Mouse (Mus musculus) common myeloid progenitor, adult 5-6 weeks (primary cell): ENCODE measurements around the gene Samm50. TPM values are rescaled to one million over a fixed set of nuclear protein-coding genes. Genes with fewer than 3 reads are reported as not detected.

ENCODE experiments used
- ATAC-seq: replicated peaks from 2 replicates; pipeline ENCODE4 v1.8.0; 2016; ENCODE audit warnings: low read depth, mild to moderate bottlenecking, moderate TSS enrichment, inconsistent platforms; ENCODE audit not compliant: poor library complexity, severe bottlenecking
- total RNA-seq: library from RNA; stranded (forward); fragments of 200-1000, 187-1606 nt; gene quantifications from 2 replicates; pipeline ENCODE4 v1.2.3, GENCODE M21; 2017

The Samm50 gene
- total RNA-seq, 1 experiment from 2014 or later = 40.7 TPM

DNA sequence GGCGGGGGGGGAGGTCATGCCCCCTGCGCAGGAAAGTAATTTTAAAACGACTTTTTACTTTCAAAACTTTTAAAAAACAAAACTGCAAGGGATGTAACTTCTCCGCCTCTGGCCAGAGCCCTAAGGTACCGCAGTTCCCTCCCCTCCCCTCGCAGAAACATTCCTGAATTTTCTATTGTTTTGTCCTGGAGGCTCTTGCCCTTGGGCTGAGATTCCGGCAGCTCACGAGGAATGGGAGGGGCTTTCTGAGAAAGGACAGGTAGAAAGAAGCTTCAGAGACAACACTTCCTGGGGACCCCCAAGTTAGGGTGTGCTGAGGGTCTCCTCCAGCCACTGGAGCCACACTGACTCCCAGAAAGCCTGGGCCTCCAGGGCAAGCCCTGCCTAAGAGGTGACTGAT lies 40.6 kb downstream of the Samm50 start:
- ATAC-seq = no peak

DNA sequence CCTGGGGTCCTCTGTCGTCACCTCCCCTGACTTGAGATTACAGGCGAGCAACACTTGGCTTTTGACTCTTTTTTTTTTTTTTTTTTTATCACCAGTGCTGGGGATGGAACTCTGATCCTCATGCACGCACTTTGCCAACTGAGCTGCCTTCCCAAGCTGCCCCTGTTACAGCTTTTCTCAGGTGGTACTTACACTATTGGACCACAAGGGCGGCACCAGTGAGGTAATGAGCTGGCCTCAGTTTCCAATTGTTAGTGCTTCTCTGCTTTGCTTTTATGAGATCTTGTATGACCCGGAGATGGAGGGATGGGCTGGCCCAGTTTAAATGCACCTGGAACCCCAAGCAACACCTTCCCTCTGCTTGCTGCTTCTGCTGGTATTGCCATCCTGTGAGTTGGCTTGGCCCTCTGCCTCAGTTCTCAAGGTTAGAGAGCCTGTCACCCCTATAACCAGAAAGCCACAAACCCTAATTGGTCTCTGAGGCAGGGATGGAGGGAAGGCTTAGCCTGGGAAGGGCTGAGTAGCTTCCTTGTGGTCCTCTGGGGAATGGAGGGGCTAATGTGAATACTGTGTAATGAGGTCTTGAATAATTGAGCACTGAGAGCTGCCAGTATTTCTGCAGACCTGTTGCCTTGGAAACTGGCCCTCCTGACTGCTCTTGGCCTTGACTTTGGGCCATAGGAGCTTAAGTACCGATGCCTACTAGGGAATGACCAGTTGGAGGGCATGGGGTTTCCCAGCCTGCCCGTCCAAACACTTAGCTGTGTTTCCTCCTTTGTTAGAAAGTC lies 42.9 kb downstream of the Samm50 start:
- no peak for ATAC-seq

DNA sequence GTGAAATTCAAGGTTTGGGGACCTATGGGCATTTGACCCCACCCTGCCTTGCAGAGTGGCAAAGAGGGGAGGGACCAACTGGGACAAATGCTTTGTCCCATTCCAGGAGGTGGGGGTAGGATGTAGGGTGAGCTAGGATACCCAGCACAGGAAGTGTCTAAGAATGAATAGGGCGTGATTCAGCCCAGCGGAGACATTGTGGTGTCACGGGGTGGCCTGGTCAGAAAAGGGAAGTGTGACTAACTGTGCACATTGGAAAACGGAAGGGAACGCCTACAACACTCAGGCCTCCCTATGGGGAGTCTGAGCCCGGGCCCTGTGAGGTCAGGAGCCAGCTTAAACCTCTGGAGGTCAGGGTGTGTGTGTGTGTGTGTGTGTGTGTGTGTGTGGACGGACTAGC lies 43.6 kb downstream of the Samm50 start:
- peak; percentile 79 for ATAC-seq

DNA sequence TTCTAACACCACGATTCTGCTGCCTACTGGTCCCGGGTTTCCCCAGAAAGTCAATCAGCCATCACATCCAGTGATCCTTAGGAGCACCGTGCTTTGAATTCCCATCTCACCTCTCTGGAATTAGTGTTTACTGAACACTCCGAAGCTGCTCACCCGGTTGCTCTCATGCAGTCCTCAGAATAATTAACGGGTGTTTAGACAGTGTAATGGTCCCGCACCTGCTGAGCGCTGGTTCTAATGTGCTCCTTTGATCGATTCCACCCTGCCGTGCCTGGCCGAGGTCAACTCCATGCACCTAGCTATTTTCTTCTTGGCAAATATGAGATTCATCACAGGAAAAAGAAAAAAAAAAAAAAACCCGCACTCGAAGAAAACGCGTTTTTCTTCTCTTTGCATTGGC lies 46.5 kb downstream of the Samm50 start:
- no peak for ATAC-seq

DNA sequence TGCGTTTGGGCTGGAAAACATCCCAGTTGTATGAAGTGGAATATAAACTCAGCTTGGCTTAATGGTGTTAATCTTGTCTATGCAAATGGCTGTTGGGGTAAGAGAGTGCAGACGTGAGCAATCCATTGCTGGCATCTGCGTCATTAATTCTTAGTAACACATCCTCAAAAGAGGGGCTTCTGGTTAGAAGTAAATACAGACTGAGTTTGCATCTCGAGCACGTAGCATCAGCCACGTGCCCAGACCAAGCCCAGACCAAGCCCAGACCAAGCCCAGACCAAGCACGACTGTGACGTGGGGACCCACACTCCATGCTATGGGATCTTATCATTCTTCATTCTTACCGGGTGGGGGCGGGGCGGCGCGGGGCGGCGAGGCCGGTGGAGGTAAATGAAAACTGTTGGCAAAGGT lies 47.0 kb downstream of the Samm50 start:
- ATAC-seq = no peak

DNA sequence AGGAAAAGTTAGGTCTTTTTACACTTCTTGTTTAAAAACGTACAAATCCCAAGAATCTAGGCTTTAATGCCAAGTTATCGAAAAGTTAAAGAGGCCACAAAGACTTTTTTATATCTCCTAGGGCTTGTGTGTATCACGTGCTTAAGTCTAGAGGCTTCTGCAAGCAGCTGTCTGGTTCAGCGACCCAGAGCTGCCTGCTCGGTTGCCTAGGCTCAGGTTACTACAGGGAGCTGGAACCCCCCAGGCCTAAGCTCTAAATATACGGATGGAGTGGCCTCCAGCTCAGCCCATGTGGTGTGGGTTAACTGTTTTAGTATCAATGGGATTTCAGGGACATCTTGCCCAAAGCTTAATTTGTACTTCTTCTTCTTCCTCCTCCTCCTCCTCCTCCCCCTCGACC lies 49.5 kb downstream of the Samm50 start:
- no peak for ATAC-seq

DNA sequence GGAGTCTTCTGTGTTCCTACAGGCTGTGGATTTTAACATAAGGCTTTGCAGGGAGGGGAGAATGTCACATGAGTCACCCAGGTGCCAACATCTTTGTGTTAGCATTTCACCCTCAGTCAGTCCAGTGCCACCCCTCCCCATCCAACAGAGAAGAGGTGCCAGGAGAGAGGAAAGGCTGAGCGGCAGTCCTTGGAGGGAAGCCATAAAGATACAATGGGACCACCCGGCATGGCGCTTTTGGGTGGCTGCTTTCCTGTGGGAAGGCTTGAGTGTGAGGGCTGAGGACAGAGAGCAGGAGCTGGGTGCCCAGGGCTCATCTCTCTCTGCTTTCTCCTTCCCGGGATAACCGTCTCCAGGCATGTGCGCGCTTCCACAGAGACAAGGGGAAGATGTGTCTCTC lies 53.1 kb downstream of the Samm50 start:
- ATAC-seq = no peak

DNA sequence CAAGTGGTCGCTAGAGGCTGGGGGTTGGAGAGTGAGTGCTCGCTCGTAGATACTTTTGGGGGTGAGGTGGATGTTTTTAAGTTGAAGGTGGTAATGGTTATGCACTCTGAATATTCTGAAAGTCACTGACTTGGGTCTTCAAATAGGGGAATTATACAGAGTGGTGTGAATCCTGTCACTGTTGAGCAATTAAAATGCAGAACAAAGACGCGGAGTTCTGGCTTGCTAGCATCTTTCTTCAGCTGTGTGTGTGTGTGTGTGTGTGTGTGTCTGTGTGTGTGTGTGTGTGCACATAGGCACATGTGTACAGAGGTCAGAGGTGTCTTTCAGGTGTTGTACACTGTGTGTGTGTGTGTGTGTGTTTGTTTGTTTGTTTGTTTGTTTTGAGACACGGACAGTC lies 54.2 kb downstream of the Samm50 start:
- no peak for ATAC-seq

DNA sequence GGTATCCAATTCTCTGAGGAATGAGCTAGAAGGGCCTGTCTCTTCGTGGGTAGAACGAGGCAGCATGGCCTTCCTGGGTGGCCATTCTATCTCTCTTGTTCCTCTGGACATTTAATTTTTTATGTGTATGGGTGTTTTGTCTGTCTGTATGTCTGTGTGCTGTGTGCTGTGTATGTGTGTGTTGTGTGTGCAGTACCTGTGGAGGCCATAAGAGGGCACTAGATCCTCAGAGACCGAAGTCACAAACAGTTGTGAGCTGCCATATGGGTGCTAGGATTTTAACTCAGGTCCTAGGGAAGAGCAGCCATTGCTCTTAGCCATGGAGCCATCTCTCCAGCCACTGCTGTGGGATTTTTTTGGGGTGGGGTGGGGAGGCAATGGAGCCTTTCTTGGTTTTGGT lies 55.3 kb downstream of the Samm50 start:
- ATAC-seq = no peak

DNA sequence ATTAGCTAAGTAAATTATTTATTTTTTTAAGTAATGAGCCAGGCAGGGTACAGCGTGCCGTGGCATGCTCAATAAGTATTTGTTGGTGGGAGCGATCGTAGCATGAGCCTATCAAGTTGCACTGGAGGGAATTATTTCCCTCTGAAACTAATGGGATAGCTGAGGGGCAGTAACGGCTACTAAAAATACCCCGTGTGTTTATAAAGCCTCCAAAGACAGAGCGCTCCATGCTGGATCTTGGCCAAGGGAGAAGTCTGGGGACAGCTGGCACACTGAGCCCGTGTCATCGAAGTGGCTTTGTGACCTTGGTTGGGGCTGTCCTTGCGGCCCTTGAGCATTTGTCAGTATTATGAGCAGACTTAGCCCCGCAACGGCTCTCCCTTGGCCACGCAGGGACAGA lies 59.2 kb downstream of the Samm50 start:
- ATAC-seq = no peak

DNA sequence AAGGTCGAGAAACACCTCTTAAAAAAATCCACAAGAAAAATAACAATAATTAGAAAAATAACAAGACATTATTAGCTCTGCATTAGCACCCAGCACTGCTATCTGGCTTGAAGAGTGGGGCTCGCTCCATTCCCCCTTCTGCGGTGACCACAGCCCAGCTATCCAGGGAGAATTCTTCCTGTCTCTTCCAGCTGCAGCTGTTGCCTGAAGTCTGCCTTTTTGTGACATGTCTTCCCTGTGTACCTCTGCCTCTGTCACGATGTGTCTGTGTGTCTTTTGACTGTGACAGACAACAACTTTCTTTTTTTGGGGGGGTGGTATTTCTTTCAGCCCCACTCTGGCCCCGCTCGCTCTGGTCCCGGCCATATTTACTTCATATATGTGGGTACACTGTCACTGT lies 60.6 kb downstream of the Samm50 start:
- no peak for ATAC-seq

DNA sequence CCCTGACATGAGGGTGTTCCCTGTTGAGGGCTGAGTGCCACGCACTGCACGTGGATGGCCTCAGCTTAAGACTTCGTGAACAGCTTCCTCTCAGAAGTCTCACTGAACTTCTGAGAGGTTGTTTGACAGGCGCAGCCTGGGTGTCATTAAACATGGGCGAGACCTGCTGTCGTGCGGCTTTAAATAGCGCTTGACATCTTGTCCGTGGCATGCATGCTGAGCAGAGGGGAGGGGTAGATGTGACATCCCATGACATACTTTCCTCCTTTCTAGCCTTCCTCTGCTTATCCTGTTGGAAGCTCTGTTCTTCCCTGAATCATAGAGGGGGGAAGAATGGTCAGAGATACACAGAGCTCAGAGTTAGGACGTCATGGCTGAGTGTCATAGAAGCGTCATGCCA lies 61.7 kb downstream of the Samm50 start:
- no peak for ATAC-seq

DNA sequence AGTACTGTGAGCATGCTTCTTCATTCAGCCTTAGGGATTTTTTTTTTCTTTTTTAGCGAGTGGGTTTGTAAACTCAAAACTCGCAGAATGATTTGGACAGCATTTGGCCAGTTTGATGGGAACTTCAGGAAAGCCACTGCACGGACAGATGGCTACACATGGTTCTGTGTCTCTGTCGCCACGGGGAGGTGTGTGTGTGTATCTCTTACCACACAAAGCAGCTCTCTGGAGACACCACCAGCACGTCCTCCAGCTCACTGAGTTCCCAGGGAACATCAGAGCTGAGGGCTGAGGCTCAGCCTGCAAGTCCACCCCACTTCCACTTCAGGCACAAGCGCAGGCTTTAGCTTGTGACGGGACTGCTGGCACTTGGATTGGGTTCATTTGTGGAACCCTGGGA lies 62.3 kb downstream of the Samm50 start:
- no peak for ATAC-seq

DNA sequence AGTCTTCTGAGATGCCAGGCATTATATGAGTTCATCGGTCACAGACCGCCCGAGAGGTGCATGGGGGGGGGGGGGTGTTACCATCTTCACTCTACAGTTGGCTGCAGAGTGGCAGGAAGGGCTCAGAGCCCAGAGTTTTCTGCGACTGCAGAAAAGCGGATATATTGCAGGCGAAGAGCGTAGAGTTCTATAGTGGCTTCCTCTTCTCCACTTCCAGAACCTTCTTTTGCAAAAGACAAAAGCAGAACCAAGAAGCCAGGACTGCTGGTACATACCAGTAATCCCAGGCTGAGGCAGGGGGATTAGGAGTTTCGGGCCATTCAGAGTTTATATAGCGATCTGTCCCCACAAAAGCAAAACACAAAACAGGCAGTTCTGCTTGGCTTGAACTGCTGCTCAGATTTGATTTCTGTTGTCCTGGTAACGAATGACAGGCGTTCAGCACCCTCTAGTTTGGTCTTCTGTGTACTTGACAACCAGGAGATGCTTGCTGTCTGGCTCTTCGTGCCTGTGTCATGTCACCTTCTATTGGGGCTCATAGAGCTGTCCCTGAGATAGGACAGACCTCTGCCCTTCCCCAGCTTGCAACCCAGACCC lies 64.3 kb downstream of the Samm50 start:
- peak; percentile 20 for ATAC-seq

DNA sequence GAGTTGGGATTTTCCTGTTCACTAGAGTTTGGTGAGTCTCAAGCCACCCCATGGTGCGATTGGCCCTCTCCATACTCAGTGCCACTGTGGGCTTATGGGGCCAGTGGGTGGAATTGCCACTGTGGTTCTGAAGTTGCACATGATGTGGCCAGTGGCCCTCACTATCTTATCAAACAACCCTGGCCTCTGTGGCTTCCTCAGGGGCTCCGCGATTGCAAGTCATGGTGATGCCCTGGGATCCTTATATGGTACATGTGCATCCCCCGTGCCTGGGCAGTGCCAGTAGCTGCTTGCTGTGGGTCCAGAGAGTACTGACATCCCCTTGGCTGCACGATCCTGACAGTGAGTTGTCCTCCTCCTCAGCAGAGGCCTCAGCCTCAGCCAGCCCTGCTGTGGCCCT lies 64.8 kb downstream of the Samm50 start:
- ATAC-seq = peak; percentile 78

DNA sequence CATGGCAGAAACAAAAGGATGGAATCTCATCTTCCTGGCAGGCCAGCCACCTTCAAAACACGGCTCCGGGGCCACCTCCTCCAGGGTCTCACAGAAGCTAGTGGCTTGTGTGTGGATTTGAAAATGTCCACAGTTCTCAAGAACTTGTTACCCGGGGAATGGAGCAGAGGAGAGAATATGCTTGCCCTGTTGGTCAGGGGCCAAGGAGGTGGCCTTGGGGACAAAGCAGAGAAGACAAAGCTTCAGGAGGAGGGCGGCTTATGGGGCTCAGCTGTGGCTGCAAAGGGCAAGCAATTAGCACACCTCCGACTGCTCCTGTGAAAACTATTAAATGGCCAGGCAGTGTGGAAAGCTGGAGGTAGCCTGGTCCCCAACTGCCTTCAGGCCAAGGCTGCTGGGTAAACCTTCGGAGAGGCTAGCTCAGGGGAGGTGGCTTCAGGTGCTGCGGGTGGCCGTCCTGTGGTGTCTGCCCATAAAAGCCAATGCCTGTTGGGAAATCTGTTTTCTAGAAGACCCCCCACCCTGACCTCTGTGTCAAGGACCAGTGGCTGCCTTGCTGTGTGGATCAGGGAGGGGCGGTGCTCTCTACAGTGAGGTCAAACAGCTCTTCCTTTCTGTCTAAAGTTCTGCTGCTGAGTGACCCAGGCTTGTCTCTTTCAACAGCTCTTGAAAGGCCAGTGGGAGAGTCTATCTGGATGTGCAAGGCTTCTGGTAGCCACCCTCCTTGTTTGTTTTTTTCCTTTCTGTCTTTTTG lies 66.7 kb downstream of the Samm50 start:
- no peak for ATAC-seq

DNA sequence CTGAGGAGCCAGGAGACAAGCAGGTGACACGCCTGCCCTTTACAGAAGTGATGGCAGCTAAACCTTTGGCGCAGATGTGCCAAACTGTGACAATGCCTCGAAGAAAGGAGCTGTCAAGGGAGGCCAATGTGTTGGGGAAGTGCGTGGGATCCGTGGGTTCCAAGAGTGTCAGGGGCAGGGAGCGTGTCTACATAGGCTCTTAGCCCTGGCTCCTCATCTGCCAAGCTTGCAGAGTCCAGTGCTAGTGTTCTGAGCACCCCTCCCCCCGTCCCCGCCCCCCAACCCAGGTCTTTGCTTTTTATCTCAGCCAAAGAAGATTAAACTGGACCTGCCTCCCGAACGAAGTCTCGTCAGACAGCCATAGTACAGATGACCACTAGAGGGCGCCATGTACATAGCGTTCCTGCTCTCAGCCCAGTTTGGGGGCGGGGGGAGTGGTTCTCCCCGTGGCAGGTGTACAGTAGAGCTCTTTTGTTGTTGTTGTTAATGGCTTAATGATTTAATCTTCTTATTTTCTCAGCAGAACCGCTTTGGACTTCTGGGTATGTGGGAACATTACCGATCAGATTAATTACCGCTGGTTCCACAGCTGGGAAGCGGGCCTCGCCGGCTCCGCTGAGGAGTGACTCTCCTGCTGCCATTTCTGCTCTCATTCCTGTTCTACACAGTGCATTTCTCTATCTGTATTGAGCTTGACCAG lies 68.2 kb downstream of the Samm50 start:
- ATAC-seq = peak; percentile 18; the same call in 1 of the 2 replicates

DNA sequence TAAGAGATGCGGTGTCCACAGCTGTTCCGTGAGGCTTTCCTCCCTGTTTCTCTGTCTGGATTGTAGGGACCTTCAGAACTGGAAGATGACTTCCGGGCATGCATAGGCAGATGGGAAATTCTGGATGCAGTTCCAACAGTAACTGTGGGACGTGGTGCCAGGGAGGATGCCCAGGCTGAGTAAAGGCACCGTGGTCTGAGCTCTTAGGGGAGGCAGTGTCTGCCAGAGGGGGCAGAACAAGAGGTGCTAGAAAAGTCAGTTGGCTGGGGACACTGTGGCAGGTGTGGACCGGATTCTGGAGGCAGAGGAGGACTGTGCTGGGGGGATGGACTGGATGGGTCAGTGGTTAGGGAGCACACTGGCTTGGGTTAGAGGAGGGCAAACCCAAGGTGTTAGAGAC lies 70.6 kb downstream of the Samm50 start:
- ATAC-seq = no peak

DNA sequence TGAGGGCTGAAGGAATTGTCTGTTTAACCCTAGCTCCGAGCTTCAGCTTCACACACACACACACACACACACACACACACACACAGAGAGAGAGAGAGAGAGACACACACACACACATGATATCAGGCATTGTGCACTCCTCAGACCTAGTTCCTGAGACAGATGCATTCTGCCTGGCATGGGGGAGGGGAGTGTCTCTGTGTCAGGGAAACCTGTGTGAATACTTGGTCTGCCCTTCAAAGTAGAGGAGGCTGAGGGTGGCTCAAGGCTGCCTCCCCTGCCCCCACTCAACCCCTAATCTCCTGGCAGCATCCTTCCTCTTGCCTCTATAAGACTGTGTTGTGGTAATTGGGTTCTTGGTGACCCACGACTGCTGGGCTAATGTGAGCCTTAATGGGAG lies 71.5 kb downstream of the Samm50 start:
- peak; percentile 89 for ATAC-seq

DNA sequence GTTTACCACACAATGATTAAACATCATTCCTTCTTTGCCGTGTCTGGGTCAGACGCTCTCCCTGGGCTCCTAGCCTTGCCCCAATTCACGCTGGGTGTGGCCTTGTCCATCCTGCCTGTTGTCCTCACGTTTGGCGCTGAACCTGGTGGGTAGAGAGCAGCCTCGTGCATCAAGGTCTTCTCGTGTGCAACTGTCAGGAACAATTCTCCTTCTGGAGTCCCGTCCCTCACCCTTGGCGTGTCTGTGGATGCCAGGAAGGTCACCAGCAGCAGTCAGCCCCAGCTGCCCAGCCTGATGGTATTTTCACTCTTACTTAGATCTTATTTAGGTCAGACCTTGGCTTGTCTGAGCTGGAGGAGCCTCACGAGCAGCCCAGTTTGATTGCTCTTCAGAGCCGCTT lies 73.1 kb downstream of the Samm50 start:
- ATAC-seq = no peak

DNA sequence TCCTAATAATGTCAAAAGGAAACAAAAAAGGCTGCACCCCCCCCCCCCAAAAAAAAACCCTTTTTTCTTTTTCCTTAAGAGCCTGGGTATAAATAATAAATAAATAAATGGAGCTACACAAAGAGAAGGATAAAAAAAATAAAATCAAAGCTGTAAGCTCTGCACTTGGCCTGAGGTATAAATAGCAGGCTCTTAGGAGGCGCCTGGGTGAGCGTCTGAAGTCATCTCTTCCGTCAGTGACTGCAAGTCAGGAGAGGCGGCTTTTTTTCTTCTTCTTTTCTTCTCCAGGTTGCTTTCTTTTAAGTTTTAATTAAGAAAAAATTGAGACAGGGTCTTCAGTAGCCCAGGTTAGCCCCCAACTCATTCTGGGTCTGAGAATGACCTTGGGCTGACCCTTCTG lies 74.2 kb downstream of the Samm50 start:
- ATAC-seq = no peak
